Mouse (Mus musculus) cerebellum, adult 2 months (tissue): ENCODE results near the gene Mthfr. TPM values are rescaled to one million over a fixed set of nuclear protein-coding genes. Genes with fewer than 3 reads are reported as not detected.

Experiments used
- DNase-seq, 2 experiments: peaks; one replicate each; pipeline ENCODE4 v3.0.0; 2021
- H3K27ac ChIP-seq: fragments of 200-500 bp; 2 replicates; pipeline ENCODE4 v1.5.1; 2012; ENCODE audit warnings: low read length, control low read depth, inconsistent platforms; ENCODE audit not compliant: insufficient read depth
- H3K27me3 ChIP-seq: fragments of 200-500 bp; 2 replicates; pipeline ENCODE4 v1.6.1; 2012; ENCODE audit warnings: inconsistent platforms, mild to moderate bottlenecking, low read length, moderate library complexity; ENCODE audit not compliant: control insufficient read depth, insufficient read depth
- H3K4me1 ChIP-seq: fragments of 200-500 bp; 2 replicates; pipeline ENCODE4 v1.6.1; 2011; ENCODE audit warnings: low read length; ENCODE audit not compliant: control insufficient read depth, insufficient read depth
- H3K4me3 ChIP-seq: fragments of 200-500 bp; replicated peaks from 2 replicates; pipeline ENCODE3; 2011; ENCODE audit warnings: mild to moderate bottlenecking, low read depth, low read length, control low read depth; ENCODE audit not compliant: insufficient read depth
- CTCF ChIP-seq: fragments of 200-500 bp; IDR thresholded peaks from 2 replicates; pipeline ENCODE4 v1.5.1; 2011; ENCODE audit warnings: low read depth, mild to moderate bottlenecking, control low read depth, low read length, moderate library complexity, borderline replicate concordance; ENCODE audit not compliant: insufficient read depth
- POLR2A ChIP-seq: fragments of 200-500 bp; IDR thresholded peaks from 2 replicates; pipeline ENCODE4 v1.6.1; 2011; ENCODE audit warnings: low read length, control low read depth, borderline replicate concordance; ENCODE audit not compliant: insufficient read depth
- WGBS: fragments of 180-500 bp; shearing (Covaris S2); methylation state at CpG from one replicate; pipeline ENCODE4 v1.1.7; 2018; 5-methylcytosine and 5-hydroxymethylcytosine counted together
- polyA plus RNA-seq: library from polyadenylated mRNA; depleted of rRNA; stranded (reverse); fragments of >200 nt; gene quantifications from 2 replicates; pipeline ENCODE4 v1.2.3, GENCODE M21; 2012; rRNA removed

Gene Mthfr
- polyA plus RNA-seq, 1 experiment, result 27.2 TPM

- 12% methylated on average over 22 of the region's 22 CpGs for WGBS
- no peak for TF ChIP-seq CTCF
- TF ChIP-seq POLR2A, result no peak
- Histone ChIP-seq H3K27ac (no peak overlapping the region), H3K27me3 (no peaks in the 10 kb centered on the region), H3K4me1 (peaks cover 11% of the 10 kb centered on the region), H3K4me3 (no peak overlapping the region)
- peak; percentile 31 to 39 for DNase-seq
Observed at GRCm38 (mm10) chr4:148107621-148108291, 68.9 kb downstream of the Mthfr start.

- Histone ChIP-seq H3K27me3 (no peaks in the 10 kb centered on the region), H3K4me1 (peaks cover 11% of the 10 kb centered on the region), H3K27ac (no peak overlapping the region), H3K4me3 (no peak overlapping the region)
- 37% methylated on average over 7 of the region's 7 CpGs for WGBS
- no peak for DNase-seq
- no peak for TF ChIP-seq POLR2A
- TF ChIP-seq CTCF, result no peak
Observed at GRCm38 (mm10) chr4:148108565-148109100, 69.8 kb downstream of the Mthfr start.

Other genes with a start within 250 kb of the Mthfr start
- 3.2 and 3.5 TPM in 2 replicates for gene Zfp984, start 229.3 kb upstream of the Mthfr start, polyA plus RNA-seq
- gene Zfp933, start 190.7 kb upstream of the Mthfr start, polyA plus RNA-seq, result 11.2 and 11.3 TPM in 2 replicates
- 58.6 and 59.9 TPM in 2 replicates for gene Miip, start 170.3 kb upstream of the Mthfr start, polyA plus RNA-seq
- gene Fv1, start 170.1 kb upstream of the Mthfr start, polyA plus RNA-seq, result 8.6 and 8.7 TPM in 2 replicates
- 112 and 113 TPM in 2 replicates for gene Mfn2, start 134.4 kb upstream of the Mthfr start, polyA plus RNA-seq
- 33.0 and 36.0 TPM in 2 replicates for gene Plod1, start 102.3 kb upstream of the Mthfr start, polyA plus RNA-seq
- gene 2510039O18Rik, start 98.2 kb upstream of the Mthfr start, polyA plus RNA-seq, result 34.1 and 34.5 TPM in 2 replicates
- 0.15 TPM in 1 of 2 replicates, not detected in the other for gene Nppb, start 53.3 kb upstream of the Mthfr start, polyA plus RNA-seq
- 0.13 TPM in 1 of 2 replicates, not detected in the other for gene Nppa, start 38.4 kb upstream of the Mthfr start, polyA plus RNA-seq
- 56.8 and 59.4 TPM in 2 replicates for gene Clcn6, start 256 bp upstream of the Mthfr start, polyA plus RNA-seq
- gene Agtrap, start 49.0 kb downstream of the Mthfr start, polyA plus RNA-seq, result 9.8 and 10.2 TPM in 2 replicates
- gene Mad2l2, start 91.3 kb downstream of the Mthfr start, polyA plus RNA-seq, result 31.8 and 36.0 TPM in 2 replicates
- 0.30 and 0.33 TPM in 2 replicates for gene Draxin, start 91.6 kb downstream of the Mthfr start, polyA plus RNA-seq
- gene Fbxo6, start 113.1 kb downstream of the Mthfr start, polyA plus RNA-seq, result 34.0 and 38.7 TPM in 2 replicates
- 226 and 240 TPM in 2 replicates for gene Fbxo44, start 121.4 kb downstream of the Mthfr start, polyA plus RNA-seq
- gene Fbxo2, start 121.5 kb downstream of the Mthfr start, polyA plus RNA-seq, result 138 and 172 TPM in 2 replicates
- gene Disp3, start 248.9 kb downstream of the Mthfr start, polyA plus RNA-seq, result 13.6 and 15.3 TPM in 2 replicates